Mouse (Mus musculus): Measurements from ENCODE around the gene Wnt4. TPM values are rescaled to one million over a fixed set of nuclear protein-coding genes. Genes with fewer than 3 reads are reported as not detected.

Wnt4 gene
- polyA plus RNA-seq, 1 experiment from 2014 or later = 8.7 TPM

DNA sequence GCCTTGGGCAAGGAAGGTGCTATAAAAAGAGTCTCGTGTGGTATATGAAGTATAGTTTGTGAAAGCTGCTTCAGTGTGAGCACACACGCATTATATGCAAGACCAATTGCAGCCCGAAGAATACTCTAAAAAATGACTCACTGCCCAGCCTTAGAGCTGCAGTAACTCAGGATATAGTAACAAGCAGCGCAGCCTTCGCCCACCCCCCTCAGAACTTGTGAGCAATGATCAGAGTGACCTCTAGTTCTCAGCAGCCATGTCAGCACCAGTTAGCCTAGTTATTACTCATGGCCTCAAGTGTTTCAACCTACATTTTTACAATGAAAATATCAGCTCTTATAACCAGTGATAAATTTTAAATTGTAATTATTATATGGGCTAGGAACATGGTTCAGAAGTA, 59.2 kb downstream of the Wnt4 start:
- Histone ChIP-seq H3K9me3 (replicated peaks; ENCODE audit: control insufficient read depth, low read length) (no peaks in the 10 kb centered on the region), H3K9ac (ENCODE audit: low read length) (no peak overlapping the region), H3K4me1 (ENCODE audit: control insufficient read depth, insufficient read depth, low read length) (no peaks in the 10 kb centered on the region; the same call in 1 of the 2 replicates), H3K27me3 (ENCODE audit: control insufficient read depth, insufficient read depth, low read length) (no peaks in the 10 kb centered on the region), H3K4me3 (replicated peaks; ENCODE audit: low read length) (no peak overlapping the region), H3K36me3 (ENCODE audit: control insufficient read depth, insufficient read depth, low read length) (peaks cover 11% of the 10 kb centered on the region; the same call in 1 of the 2 replicates), H3K27ac (ENCODE audit: low read length) (no peak overlapping the region), H3K4me2 (ENCODE audit: low read depth, low read length) (no peak overlapping the region)
- WGBS = 85% methylated on average over 5 of the region's 5 CpGs
- ATAC-seq (ENCODE audit: insufficient read depth, low FRiP score) = no peak

DNA sequence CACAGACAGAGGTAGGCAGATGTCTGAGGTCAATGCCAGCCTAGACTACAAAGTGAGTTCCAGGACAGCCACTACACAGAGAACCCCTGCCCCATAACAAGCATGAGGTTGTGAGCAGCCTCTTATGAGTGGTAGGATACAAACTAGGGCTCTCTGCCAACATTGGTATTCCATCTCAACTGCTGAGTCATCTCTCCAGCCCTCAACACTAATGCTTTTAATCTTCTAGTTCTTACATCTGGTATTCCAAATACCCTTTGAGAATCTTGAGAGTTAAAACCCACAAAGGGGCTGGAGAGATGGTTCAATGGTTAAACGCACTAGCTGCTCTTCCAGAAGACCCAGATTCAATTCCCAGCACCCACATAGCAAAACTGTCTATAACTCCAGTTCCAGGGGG, 62.1 kb downstream of the Wnt4 start:
- H3K36me3 ChIP-seq (ENCODE audit: control insufficient read depth, insufficient read depth, low read length) = peaks cover 5% of the 10 kb centered on the region; the same call in 1 of the 2 replicates
- H3K9me3 ChIP-seq (replicated peaks; ENCODE audit: control insufficient read depth, low read length) = no peaks in the 10 kb centered on the region
- no peak overlapping the region for H3K9ac ChIP-seq (ENCODE audit: low read length)
- no peaks in the 10 kb centered on the region; the same call in 1 of the 2 replicates for H3K4me1 ChIP-seq (ENCODE audit: control insufficient read depth, insufficient read depth, low read length)
- H3K4me2 ChIP-seq (ENCODE audit: low read depth, low read length) = no peak overlapping the region
- no peaks in the 10 kb centered on the region for H3K27me3 ChIP-seq (ENCODE audit: control insufficient read depth, insufficient read depth, low read length)
- ATAC-seq (ENCODE audit: insufficient read depth, low FRiP score) = no peak
- H3K27ac ChIP-seq (ENCODE audit: low read length) = no peak overlapping the region
- 62% methylated on average over 1 of the region's 1 CpGs for WGBS
- no peak overlapping the region for H3K4me3 ChIP-seq (replicated peaks; ENCODE audit: low read length)

DNA sequence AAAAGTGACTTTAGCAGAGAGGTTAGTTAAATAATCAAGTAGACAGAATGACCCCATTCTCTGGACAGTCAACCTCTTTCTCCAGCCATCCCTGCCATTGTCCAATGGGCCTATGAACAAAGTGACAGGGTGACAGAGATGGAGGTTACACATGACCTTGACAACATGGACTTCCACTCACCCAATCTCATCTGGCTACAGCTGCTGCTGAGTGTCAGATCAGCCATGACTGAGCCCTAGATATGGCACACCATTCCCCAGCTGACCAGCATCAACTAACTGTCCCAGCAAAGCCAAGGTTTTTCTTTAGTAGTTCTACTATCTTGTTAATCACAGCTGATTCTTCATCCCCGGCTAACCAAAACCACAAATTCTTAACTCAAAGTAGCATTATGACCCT, 65.5 kb downstream of the Wnt4 start:
- H3K4me1 ChIP-seq (ENCODE audit: control insufficient read depth, insufficient read depth, low read length) = no peaks in the 10 kb centered on the region; the same call in 1 of the 2 replicates
- H3K4me3 ChIP-seq (replicated peaks; ENCODE audit: low read length) = no peak overlapping the region
- no peak for ATAC-seq (ENCODE audit: insufficient read depth, low FRiP score)
- no peak overlapping the region for H3K9ac ChIP-seq (ENCODE audit: low read length)
- no peak overlapping the region for H3K4me2 ChIP-seq (ENCODE audit: low read depth, low read length)
- H3K36me3 ChIP-seq (ENCODE audit: control insufficient read depth, insufficient read depth, low read length) = no peaks in the 10 kb centered on the region
- 90% methylated on average over 1 of the region's 1 CpGs for WGBS
- no peak overlapping the region for H3K27ac ChIP-seq (ENCODE audit: low read length)
- H3K27me3 ChIP-seq (ENCODE audit: control insufficient read depth, insufficient read depth, low read length) = no peaks in the 10 kb centered on the region
- no peaks in the 10 kb centered on the region for H3K9me3 ChIP-seq (replicated peaks; ENCODE audit: control insufficient read depth, low read length)

GRCm38 (mm10) chr4:137345112-137345511, 67.8 kb downstream of the Wnt4 start:
- no peak for ATAC-seq (ENCODE audit: insufficient read depth, low FRiP score)
- H3K9me3 ChIP-seq (replicated peaks; ENCODE audit: control insufficient read depth, low read length) = no peaks in the 10 kb centered on the region
- 72% methylated on average over 2 of the region's 2 CpGs for WGBS

DNA sequence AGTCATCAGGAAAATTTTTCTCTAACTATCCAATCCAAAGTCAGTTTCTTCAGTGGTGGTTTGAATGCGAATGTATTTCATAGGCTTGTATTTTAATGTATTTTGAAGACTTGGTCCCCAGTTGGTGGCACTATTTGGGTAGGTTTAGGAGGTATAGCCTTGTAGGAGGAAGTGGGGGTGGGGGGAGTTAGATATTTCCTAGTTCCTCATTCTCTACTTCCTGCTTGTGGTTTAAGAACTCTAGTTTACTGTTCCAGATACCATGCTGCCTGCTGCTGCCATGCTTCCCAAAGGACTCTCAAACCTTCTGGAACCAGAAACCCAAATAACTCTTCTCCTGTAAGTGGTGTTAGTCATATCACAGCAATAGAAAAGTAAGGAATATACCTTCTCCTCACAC, 68.5 kb downstream of the Wnt4 start:
- H3K36me3 ChIP-seq (ENCODE audit: control insufficient read depth, insufficient read depth, low read length) = no peaks in the 10 kb centered on the region
- 0 out of 2 replicates have a peak, but pooled peaks cover 3% of the 10 kb centered on the region for H3K4me1 ChIP-seq (ENCODE audit: control insufficient read depth, insufficient read depth, low read length)
- no peaks in the 10 kb centered on the region for H3K9me3 ChIP-seq (replicated peaks; ENCODE audit: control insufficient read depth, low read length)
- no peaks in the 10 kb centered on the region for H3K27me3 ChIP-seq (ENCODE audit: control insufficient read depth, insufficient read depth, low read length)
- no peak overlapping the region for H3K4me2 ChIP-seq (ENCODE audit: low read depth, low read length)
- H3K4me3 ChIP-seq (replicated peaks; ENCODE audit: low read length) = no peak overlapping the region
- ATAC-seq (ENCODE audit: insufficient read depth, low FRiP score) = no peak
- H3K9ac ChIP-seq (ENCODE audit: low read length) = no peak overlapping the region
- 93% methylated on average over 1 of the region's 1 CpGs for whole genome bisulfite sequencing
- no peak overlapping the region for H3K27ac ChIP-seq (ENCODE audit: low read length)

More at GRCm38 (mm10) chr4:137345112-137345511, 67.8 kb downstream of the Wnt4 start:
- Histone ChIP-seq H3K27ac (ENCODE audit: low read length) (no peak overlapping the region), H3K4me1 (ENCODE audit: control insufficient read depth, insufficient read depth, low read length) (0 out of 2 replicates have a peak, but pooled peaks cover 3% of the 10 kb centered on the region), H3K36me3 (ENCODE audit: control insufficient read depth, insufficient read depth, low read length) (no peaks in the 10 kb centered on the region), H3K9ac (ENCODE audit: low read length) (no peak overlapping the region), H3K4me2 (ENCODE audit: low read depth, low read length) (no peak overlapping the region), H3K27me3 (ENCODE audit: control insufficient read depth, insufficient read depth, low read length) (no peaks in the 10 kb centered on the region), H3K4me3 (replicated peaks; ENCODE audit: low read length) (no peak overlapping the region)

Other genes starting within 250 kb of the Wnt4 start
- gene Zbtb40, start 228.7 kb upstream of the Wnt4 start, polyA plus RNA-seq (2015; fragmentation: Nextera tagmentation; extraction: Ambion mirVana) = 3.5 and 4.2 TPM in 2 replicates
- 710 and 730 TPM in 2 replicates for gene Cdc42, start 80.2 kb downstream of the Wnt4 start, polyA plus RNA-seq (2015; fragmentation: Nextera tagmentation; extraction: Ambion mirVana)
- gene Cela3a, start 132.3 kb downstream of the Wnt4 start, polyA plus RNA-seq (2015; fragmentation: Nextera tagmentation; extraction: Ambion mirVana) = 0.54 and 0.83 TPM in 2 replicates
- 406 and 529 TPM in 2 replicates for gene Cela3b, start 153.1 kb downstream of the Wnt4 start, polyA plus RNA-seq (2015; fragmentation: Nextera tagmentation; extraction: Ambion mirVana)
- not detected in 2 replicates for gene 1700013G24Rik, start 175.8 kb downstream of the Wnt4 start, polyA plus RNA-seq (2015; fragmentation: Nextera tagmentation; extraction: Ambion mirVana)
- gene Hspg2, start 191.3 kb downstream of the Wnt4 start, polyA plus RNA-seq (2015; fragmentation: Nextera tagmentation; extraction: Ambion mirVana) = 29.5 and 31.7 TPM in 2 replicates